Mouse (Mus musculus) spleen, adult 2 months (tissue): ENCODE results near the gene Shisa4.

ENCODE experiments used
- CTCF ChIP-seq: fragments of 200-500 bp; IDR thresholded peaks from 2 replicates; pipeline ENCODE4 v1.5.1; 2011; ENCODE audit warnings: mild to moderate bottlenecking, inconsistent platforms; ENCODE audit not compliant: insufficient read depth, insufficient read length, insufficient replicate concordance; ENCODE audit errors: extremely low read depth
- POLR2A ChIP-seq: fragments of 200-500 bp; IDR thresholded peaks from 2 replicates; pipeline ENCODE4 v1.6.1; 2011; ENCODE audit warnings: low read depth, low read length, inconsistent platforms

- TF ChIP-seq CTCF (no peak), POLR2A (no peak)
Observed at GRCm38 (mm10) chr1:135323367-135323901, 51.6 kb downstream of the Shisa4 start.
